Mouse (Mus musculus) liver, postnatal 0 days (tissue): ENCODE results near the gene Nenf.

Experiments
- CTCF ChIP-seq: sonication (generic); IDR thresholded peaks from 2 replicates; pipeline ENCODE4 v1.5.1; 2016; ENCODE audit warnings: antibody characterized with exemption, low read depth
- EP300 ChIP-seq: IDR thresholded peaks from 2 replicates; pipeline ENCODE4 v1.6.1; 2016; ENCODE audit warnings: antibody characterized with exemption, low read depth, mild to moderate bottlenecking

- no peak for TF ChIP-seq CTCF
- TF ChIP-seq EP300: no peak
Measured at GRCm38 (mm10) chr1:191272660-191273059, 45.3 kb downstream of the Nenf start.
